In the genomic region with DNA sequence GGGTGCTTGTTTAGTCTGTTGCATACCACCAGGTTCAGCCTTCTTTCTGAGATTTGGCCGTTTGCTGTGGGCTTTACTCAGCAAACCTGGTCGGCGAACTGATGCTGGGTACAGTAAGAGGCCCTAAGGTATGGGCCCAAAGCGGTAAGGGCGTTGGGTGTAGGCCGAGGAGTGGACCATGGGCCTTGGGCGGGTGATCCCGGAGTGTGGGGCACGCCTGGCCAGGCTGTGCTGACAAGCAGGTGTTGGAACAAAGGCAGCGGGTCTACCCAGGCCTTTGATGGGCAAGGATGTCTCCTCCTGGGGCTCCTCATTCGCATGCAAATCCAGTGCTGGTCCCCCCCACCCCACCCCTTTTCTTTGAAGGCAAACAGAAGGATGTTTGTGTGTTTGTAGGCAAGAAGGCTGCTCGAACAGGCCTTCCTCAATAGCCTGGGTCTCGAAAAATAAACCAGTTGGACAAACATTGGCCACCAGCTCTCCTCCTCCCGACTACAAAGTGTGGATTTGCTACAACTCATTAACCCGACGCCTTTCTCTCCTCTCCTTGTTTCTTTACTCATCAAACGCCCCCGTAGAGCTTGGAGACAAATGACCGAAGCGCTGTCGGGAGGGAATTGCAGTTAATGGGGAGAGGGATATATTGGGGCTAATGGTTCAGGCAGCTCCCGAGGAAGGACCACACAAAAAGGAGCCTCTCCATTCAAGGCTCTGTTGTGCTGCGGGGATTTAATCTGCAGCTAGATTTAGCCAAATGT, we compare ENCODE assay signal across 15 mouse cellular contexts. TPM values are rescaled to one million over a fixed set of nuclear protein-coding genes. Genes with fewer than 3 reads are reported as not detected.
DNase-seq lines count a peak whose midpoint lies in the region; ATAC-seq lines count a peak whose summit lies in the region.
"Had no signal": no experiment of that assay in that cellular context is flagged by ENCODE, and none has a peak within 500 bp of the region (broad histone marks: within the 10 kb centered on the region; RNA-seq: fewer than 3 reads in every experiment).

No protein-coding gene starts in this region.

- 2% methylated on average over 23 of the region's 23 CpGs for WGBS in forebrain, embryonic 11.5 days
- WGBS in forebrain, embryonic 16.5 days, result 1% methylated on average over 23 of the region's 23 CpGs
- 14% methylated on average over 23 of the region's 23 CpGs for WGBS in embryonic facial prominence, embryonic 14.5 days
- 2% methylated on average over 23 of the region's 23 CpGs for WGBS in midbrain, embryonic 13.5 days

- H3K9ac ChIP-seq in forebrain, embryonic 11.5 days (ENCODE audit: low read length), result no peak overlapping the region
- no peak overlapping the region for H3K9ac ChIP-seq in forebrain, embryonic 16.5 days (replicated peaks; ENCODE audit: low read depth, low read length)
- peak overlapping the region; percentile 36 for H3K9ac ChIP-seq in embryonic facial prominence, embryonic 14.5 days (ENCODE audit: low read depth, low read length)
- no peak overlapping the region for H3K9ac ChIP-seq in midbrain, embryonic 13.5 days (replicated peaks)
- H3K9ac ChIP-seq: heart, embryonic 12.5 days; liver, embryonic 14.5 days had no signal

- peak; percentile 73 for DNase-seq in forebrain, embryonic 11.5 days (ENCODE audit: low spot score)
- peak; percentile 69 for DNase-seq in ES-CJ7 (ENCODE audit: low read depth, low spot score)
- no peak for DNase-seq in embryonic facial prominence, embryonic 14.5 days (ENCODE audit: low spot score)
- DNase-seq in yolk sac, embryonic 10.5 days (ENCODE audit: low spot score), result no peak
- DNase-seq in cerebellum, adult 18-20 months, result no peak
- DNase-seq: adrenal gland, postnatal 25 days; cerebellum, adult 8-10 months; kidney, postnatal 10 days; thymus, postnatal 36 days had no signal

- no peaks in the 10 kb centered on the region for H3K36me3 ChIP-seq in forebrain, embryonic 11.5 days (ENCODE audit: control insufficient read depth, insufficient read depth, low read length)
- H3K36me3 ChIP-seq in forebrain, embryonic 16.5 days (ENCODE audit: control insufficient read depth, insufficient read depth), result no peaks in the 10 kb centered on the region
- no peaks in the 10 kb centered on the region for H3K36me3 ChIP-seq in embryonic facial prominence, embryonic 14.5 days (ENCODE audit: control insufficient read depth, insufficient read depth, low read length)
- H3K36me3 ChIP-seq in midbrain, embryonic 13.5 days, result no peaks in the 10 kb centered on the region
- H3K36me3 ChIP-seq: heart, embryonic 12.5 days had no signal

- H3K4me1 ChIP-seq in forebrain, embryonic 11.5 days (replicated peaks; ENCODE audit: control insufficient read depth, insufficient read depth, low read length), result peaks cover 15% of the 10 kb centered on the region
- peaks cover 21% of the 10 kb centered on the region for H3K4me1 ChIP-seq in forebrain, embryonic 16.5 days (replicated peaks; ENCODE audit: control insufficient read depth, insufficient read depth, low read length)
- H3K4me1 ChIP-seq in embryonic facial prominence, embryonic 14.5 days (ENCODE audit: control insufficient read depth, insufficient read depth, low read length), result peaks cover 2% of the 10 kb centered on the region; the same call in 1 of the 2 replicates
- H3K4me1 ChIP-seq in midbrain, embryonic 13.5 days (replicated peaks), result peaks cover 35% of the 10 kb centered on the region

- peak overlapping the region; percentile 73; the same call in 1 of the 2 replicates for H3K27ac ChIP-seq in forebrain, embryonic 11.5 days (ENCODE audit: low read depth, low read length)
- no peak overlapping the region for H3K27ac ChIP-seq in forebrain, embryonic 16.5 days (ENCODE audit: low read length)
- H3K27ac ChIP-seq in embryonic facial prominence, embryonic 14.5 days (replicated peaks; ENCODE audit: low read depth, low read length), result no peak overlapping the region; the same call in 1 of the 2 replicates
- H3K27ac ChIP-seq in midbrain, embryonic 13.5 days, result peak overlapping the region; percentile 44; the same call in 1 of the 2 replicates
- H3K27ac ChIP-seq: liver, embryonic 14.5 days had no signal

- peak overlapping the region; percentile 12; the same call in 1 of the 2 replicates for H3K4me3 ChIP-seq in forebrain, embryonic 11.5 days (ENCODE audit: low read depth, low read length)
- H3K4me3 ChIP-seq in forebrain, embryonic 16.5 days (replicated peaks; ENCODE audit: low read length), result no peak overlapping the region
- peak overlapping the region; percentile 28 for H3K4me3 ChIP-seq in embryonic facial prominence, embryonic 14.5 days (ENCODE audit: low read depth, low read length)
- 0 out of 2 replicates have a peak overlapping the region, but pooled peaks have one; percentile 17 for H3K4me3 ChIP-seq in midbrain, embryonic 13.5 days (replicated peaks)
- H3K4me3 ChIP-seq: heart, embryonic 12.5 days had no signal

- H3K9me3 ChIP-seq in forebrain, embryonic 11.5 days (ENCODE audit: control insufficient read depth, low read length), result no peaks in the 10 kb centered on the region
- H3K9me3 ChIP-seq in forebrain, embryonic 16.5 days (ENCODE audit: control insufficient read depth, low read length), result no peaks in the 10 kb centered on the region; the same call in 1 of the 2 replicates
- H3K9me3 ChIP-seq in embryonic facial prominence, embryonic 14.5 days (ENCODE audit: control insufficient read depth, low read length), result no peaks in the 10 kb centered on the region
- no peaks in the 10 kb centered on the region for H3K9me3 ChIP-seq in midbrain, embryonic 13.5 days
- H3K9me3 ChIP-seq: heart, embryonic 12.5 days had no signal

- peak; percentile 59 for ATAC-seq in forebrain, embryonic 11.5 days (replicated peaks; ENCODE audit: low FRiP score)
- ATAC-seq in forebrain, embryonic 16.5 days, result no peak
- no peak for ATAC-seq in embryonic facial prominence, embryonic 14.5 days (ENCODE audit: low read depth)
- ATAC-seq in midbrain, embryonic 13.5 days, result peak; percentile 38; the same call in 1 of the 2 replicates
- ATAC-seq in CD4-positive, CD25-positive, alpha-beta regulatory T cell, adult 4 months, result no peak
- ATAC-seq: Patski had no signal

- H3K4me2 ChIP-seq in forebrain, embryonic 11.5 days (ENCODE audit: low read depth, low read length, severe bottlenecking), result peak overlapping the region; percentile 22
- no peak overlapping the region for H3K4me2 ChIP-seq in forebrain, embryonic 16.5 days (ENCODE audit: low read length)
- peak overlapping the region; percentile 50 for H3K4me2 ChIP-seq in embryonic facial prominence, embryonic 14.5 days (ENCODE audit: low read depth, low read length)
- peak overlapping the region; percentile 16 for H3K4me2 ChIP-seq in midbrain, embryonic 13.5 days (replicated peaks)
- H3K4me2 ChIP-seq: heart, embryonic 12.5 days had no signal

- peaks cover 82% of the 10 kb centered on the region for H3K27me3 ChIP-seq in forebrain, embryonic 11.5 days (ENCODE audit: control insufficient read depth, insufficient read depth, low read length)
- H3K27me3 ChIP-seq in forebrain, embryonic 16.5 days (replicated peaks; ENCODE audit: control insufficient read depth, insufficient read depth, low read length), result peaks cover 69% of the 10 kb centered on the region
- H3K27me3 ChIP-seq in embryonic facial prominence, embryonic 14.5 days (replicated peaks; ENCODE audit: control insufficient read depth, insufficient read depth, low read length), result peaks cover 83% of the 10 kb centered on the region
- peaks cover 90% of the 10 kb centered on the region for H3K27me3 ChIP-seq in midbrain, embryonic 13.5 days
- H3K27me3 ChIP-seq: Patski had no signal

RNA-seq across cellular contexts. Expression of gene Foxd1, which starts 4.6 kb away (rescaled TPM):
- polyA plus RNA-seq in forebrain, embryonic 11.5 days (2014; fragmentation: Nextera tagmentation; extraction: Ambion mirVana), result 4.4 and 4.8 TPM in 2 replicates
- 0.46 and 0.50 TPM in 2 replicates for polyA plus RNA-seq in forebrain, embryonic 16.5 days (2015; fragmentation: Nextera tagmentation; extraction: Ambion mirVana)
- polyA plus RNA-seq in embryonic facial prominence, embryonic 14.5 days (2014; fragmentation: Nextera tagmentation; extraction: Ambion mirVana), result 2.9 and 3.6 TPM in 2 replicates
- polyA plus RNA-seq in midbrain, embryonic 13.5 days (2015; fragmentation: Nextera tagmentation; extraction: Ambion mirVana), result 0.80 and 0.86 TPM in 2 replicates
- not detected for polyA plus RNA-seq in CD4-positive, CD25-positive, alpha-beta regulatory T cell, adult 4 months (2017; shearing (Covaris generic))

RNA-seq across cellular contexts. Expression of gene Btf3, which starts 41.8 kb away (rescaled TPM):
- 697 and 773 TPM in 2 replicates for polyA plus RNA-seq in forebrain, embryonic 11.5 days (2014; fragmentation: Nextera tagmentation; extraction: Ambion mirVana)
- 536 and 561 TPM in 2 replicates for polyA plus RNA-seq in forebrain, embryonic 16.5 days (2015; fragmentation: Nextera tagmentation; extraction: Ambion mirVana)
- 674 and 695 TPM in 2 replicates for polyA plus RNA-seq in embryonic facial prominence, embryonic 14.5 days (2014; fragmentation: Nextera tagmentation; extraction: Ambion mirVana)
- 584 and 625 TPM in 2 replicates for polyA plus RNA-seq in midbrain, embryonic 13.5 days (2015; fragmentation: Nextera tagmentation; extraction: Ambion mirVana)
- 100 to 1,000 TPM; 721 to 726 TPM for polyA plus RNA-seq in CD4-positive, CD25-positive, alpha-beta regulatory T cell, adult 4 months (2017; shearing (Covaris generic))

Comparison
In these comparisons a context has a peak if more than half of its experiments do, and no peak if none do; other contexts are left out.
1. ATAC-seq: peak in forebrain, embryonic 11.5 days (single experiment) and midbrain, embryonic 13.5 days (single experiment); none in forebrain, embryonic 16.5 days (single experiment), embryonic facial prominence, embryonic 14.5 days (single experiment) and CD4-positive, CD25-positive, alpha-beta regulatory T cell, adult 4 months (single experiment).
2. H3K27ac ChIP-seq: peak in forebrain, embryonic 11.5 days (single experiment) and midbrain, embryonic 13.5 days (single experiment); none in forebrain, embryonic 16.5 days (single experiment) and embryonic facial prominence, embryonic 14.5 days (single experiment).
3. DNase-seq: peak in forebrain, embryonic 11.5 days (single experiment) and ES-CJ7 (single experiment); none in embryonic facial prominence, embryonic 14.5 days (single experiment), yolk sac, embryonic 10.5 days (single experiment) and cerebellum, adult 18-20 months (0 of 2).